In the genomic region with DNA sequence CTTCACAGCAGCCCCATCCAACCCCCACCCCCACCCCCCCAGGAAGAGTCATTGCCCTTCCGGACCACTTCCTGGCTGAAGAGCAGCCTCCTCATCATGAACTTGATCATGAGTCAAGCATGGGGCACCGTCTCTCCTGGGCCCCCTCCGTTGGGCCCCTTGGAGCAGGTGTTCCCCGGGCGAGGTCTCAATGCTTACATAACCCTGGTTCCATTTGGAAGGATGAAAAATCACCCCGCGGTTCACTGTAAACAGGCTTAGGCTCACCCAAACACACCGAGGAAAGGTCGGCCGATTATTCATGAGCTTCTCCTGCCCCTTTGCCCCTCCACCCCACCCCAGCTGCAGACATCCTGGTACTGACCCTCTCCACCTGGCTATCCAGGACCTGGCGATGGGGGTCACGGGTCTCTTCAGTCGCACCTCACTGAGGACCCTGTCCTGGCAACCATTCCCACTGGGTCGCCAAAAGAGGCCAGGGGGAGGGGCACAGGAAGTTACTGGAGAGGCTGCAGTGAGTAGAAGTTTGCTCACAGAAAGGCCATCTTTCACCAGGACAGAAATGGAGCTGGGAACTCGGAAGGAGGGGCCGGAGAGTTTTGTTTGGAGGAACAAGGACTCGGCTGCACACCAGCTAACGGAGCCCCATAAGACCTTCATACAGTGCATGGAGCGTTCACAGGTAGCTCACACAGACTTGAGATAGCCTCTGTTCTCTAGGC, we compare ENCODE assay signal across 25 mouse cellular contexts. TPM values are rescaled to one million over a fixed set of nuclear protein-coding genes. Genes with fewer than 3 reads are reported as not detected.
A peak's percentile ranks its signal among the peaks of the same experiment; 100 is the strongest.
DNase-seq lines count a peak whose midpoint lies in the region; ATAC-seq and TF ChIP-seq lines count a peak whose summit lies in the region.
"Had no signal": no experiment of that assay in that cellular context is flagged by ENCODE, and none has a peak within 500 bp of the region (broad histone marks: within the 10 kb centered on the region; RNA-seq: fewer than 3 reads in every experiment).

No protein-coding gene starts in this region.

- peaks cover 5% of the 10 kb centered on the region; the same call in 1 of the 2 replicates for H3K27me3 ChIP-seq in embryonic facial prominence, embryonic 15.5 days
- H3K27me3 ChIP-seq in embryonic facial prominence, embryonic 10.5 days (replicated peaks; ENCODE audit: low read depth, poor library complexity, severe bottlenecking), result peaks cover 37% of the 10 kb centered on the region
- no peaks in the 10 kb centered on the region for H3K27me3 ChIP-seq in lung, embryonic 14.5 days (ENCODE audit: insufficient read depth, low read length)
- peaks cover 17% of the 10 kb centered on the region for H3K27me3 ChIP-seq in kidney, embryonic 16.5 days (ENCODE audit: insufficient read depth, low read length)
- H3K27me3 ChIP-seq in stomach, embryonic 16.5 days (ENCODE audit: control insufficient read depth, insufficient read depth, low read length), result no peaks in the 10 kb centered on the region

- peak; percentile 30; the same call in 1 of the 2 replicates for ATAC-seq in embryonic facial prominence, embryonic 15.5 days (ENCODE audit: insufficient number of reproducible peaks, low FRiP score, low TSS enrichment, low read depth)
- peak; percentile 41; the same call in 1 of the 2 replicates for ATAC-seq in lung, embryonic 14.5 days (ENCODE audit: insufficient read depth)
- no peak for ATAC-seq in kidney, embryonic 16.5 days (ENCODE audit: low FRiP score, low TSS enrichment)
- ATAC-seq in stomach, embryonic 16.5 days (ENCODE audit: insufficient read depth, low FRiP score), result peak; percentile 73
- ATAC-seq: activated CD4-positive, CD25-positive, alpha-beta regulatory T cell, adult 4 months; forebrain, embryonic 14.5 days; hindbrain, postnatal 0 days had no signal

- no peak overlapping the region for H3K4me3 ChIP-seq in embryonic facial prominence, embryonic 15.5 days (replicated peaks)
- H3K4me3 ChIP-seq in embryonic facial prominence, embryonic 10.5 days, result no peak overlapping the region
- H3K4me3 ChIP-seq in lung, embryonic 14.5 days (ENCODE audit: low read depth, low read length), result no peak overlapping the region
- no peak overlapping the region for H3K4me3 ChIP-seq in kidney, embryonic 16.5 days (ENCODE audit: low read length)
- no peak overlapping the region for H3K4me3 ChIP-seq in stomach, embryonic 16.5 days (replicated peaks; ENCODE audit: low read length)
- H3K4me3 ChIP-seq: erythroblast, embryonic 14.5 days; heart, embryonic 10.5 days; hindbrain, embryonic 10.5 days; limb, embryonic 13.5 days had no signal

- DNase-seq in embryonic facial prominence, embryonic 10.5 days (ENCODE audit: low spot score), result no peak
- peak; percentile 67 for DNase-seq in lung, embryonic 14.5 days
- no peak for DNase-seq in lung, postnatal 14 days
- no peak for DNase-seq in urinary bladder, postnatal 36 days (ENCODE audit: low spot score in 2 of 2)
- no peak for DNase-seq in ovary, postnatal 36 days (ENCODE audit: low spot score)
- DNase-seq: adrenal gland, postnatal 25 days; cerebellum, adult 11 months; cerebellum, postnatal 14 days; gastrocnemius, postnatal 25 days; lung, postnatal 4 days; retina, postnatal 1 day; right cerebral cortex, postnatal 4 days; thymus, postnatal 4 days had no signal

- H3K27ac ChIP-seq in embryonic facial prominence, embryonic 15.5 days (replicated peaks), result no peak overlapping the region
- no peak overlapping the region for H3K27ac ChIP-seq in embryonic facial prominence, embryonic 10.5 days (replicated peaks)
- no peak overlapping the region for H3K27ac ChIP-seq in lung, embryonic 14.5 days (ENCODE audit: low read depth)
- no peak overlapping the region for H3K27ac ChIP-seq in kidney, embryonic 16.5 days (ENCODE audit: low read length)
- H3K27ac ChIP-seq in stomach, embryonic 16.5 days (ENCODE audit: low read length), result peak overlapping the region; percentile 64
- H3K27ac ChIP-seq: heart, embryonic 10.5 days; hindbrain, embryonic 10.5 days; hindbrain, postnatal 0 days; limb, embryonic 13.5 days; liver, embryonic 14.5 days had no signal

- no peak for TF ChIP-seq CTCF in lung, embryonic 14.5 days (IDR thresholded peaks at IDR 0.05; ENCODE audit: low read depth)

- 58% methylated on average over 19 of the region's 19 CpGs for WGBS in embryonic facial prominence, embryonic 15.5 days
- WGBS in embryonic facial prominence, embryonic 10.5 days, result 65% methylated on average over 19 of the region's 19 CpGs
- WGBS in lung, embryonic 14.5 days, result 6% methylated on average over 19 of the region's 19 CpGs
- 21% methylated on average over 19 of the region's 19 CpGs for WGBS in kidney, embryonic 16.5 days
- WGBS in stomach, embryonic 16.5 days, result 10% methylated on average over 19 of the region's 19 CpGs

- H3K36me3 ChIP-seq in embryonic facial prominence, embryonic 15.5 days, result no peaks in the 10 kb centered on the region
- H3K36me3 ChIP-seq in embryonic facial prominence, embryonic 10.5 days (replicated peaks), result no peaks in the 10 kb centered on the region
- no peaks in the 10 kb centered on the region for H3K36me3 ChIP-seq in lung, embryonic 14.5 days (ENCODE audit: insufficient read depth)
- H3K36me3 ChIP-seq in kidney, embryonic 16.5 days (ENCODE audit: insufficient read depth, low read length), result no peaks in the 10 kb centered on the region
- H3K36me3 ChIP-seq in stomach, embryonic 16.5 days (ENCODE audit: control insufficient read depth, insufficient read depth, low read length), result no peaks in the 10 kb centered on the region
- H3K36me3 ChIP-seq: G1E; heart, embryonic 10.5 days; hindbrain, embryonic 10.5 days; limb, embryonic 13.5 days had no signal

- H3K9ac ChIP-seq in embryonic facial prominence, embryonic 15.5 days, result no peak overlapping the region
- H3K9ac ChIP-seq in lung, embryonic 14.5 days, result no peak overlapping the region
- H3K9ac ChIP-seq in kidney, embryonic 16.5 days (replicated peaks; ENCODE audit: low read length), result 0 out of 2 replicates have a peak overlapping the region, but pooled peaks have one; percentile 38
- H3K9ac ChIP-seq in stomach, embryonic 16.5 days (ENCODE audit: low read length), result peak overlapping the region; percentile 12; the same call in 1 of the 2 replicates
- H3K9ac ChIP-seq: limb, embryonic 13.5 days; liver, embryonic 14.5 days had no signal

- no peak overlapping the region for H3K4me2 ChIP-seq in embryonic facial prominence, embryonic 15.5 days (replicated peaks)
- H3K4me2 ChIP-seq in lung, embryonic 14.5 days, result peak overlapping the region; percentile 34
- peak overlapping the region; percentile 31; the same call in 1 of the 2 replicates for H3K4me2 ChIP-seq in kidney, embryonic 16.5 days (replicated peaks; ENCODE audit: low read depth, low read length)
- H3K4me2 ChIP-seq in stomach, embryonic 16.5 days (ENCODE audit: low read depth, low read length), result peak overlapping the region; percentile 44
- H3K4me2 ChIP-seq: limb, embryonic 13.5 days had no signal

- H3K4me1 ChIP-seq in embryonic facial prominence, embryonic 15.5 days, result no peaks in the 10 kb centered on the region
- H3K4me1 ChIP-seq in embryonic facial prominence, embryonic 10.5 days, result peaks cover 10% of the 10 kb centered on the region
- peaks cover 8% of the 10 kb centered on the region; the same call in 1 of the 2 replicates for H3K4me1 ChIP-seq in lung, embryonic 14.5 days (ENCODE audit: insufficient read depth)
- H3K4me1 ChIP-seq in kidney, embryonic 16.5 days (ENCODE audit: insufficient read depth, low read length), result peaks cover 11% of the 10 kb centered on the region
- peaks cover 17% of the 10 kb centered on the region for H3K4me1 ChIP-seq in stomach, embryonic 16.5 days (ENCODE audit: control insufficient read depth, insufficient read depth, low read length)
- H3K4me1 ChIP-seq: limb, embryonic 13.5 days had no signal

- no peaks in the 10 kb centered on the region for H3K9me3 ChIP-seq in embryonic facial prominence, embryonic 15.5 days (replicated peaks)
- H3K9me3 ChIP-seq in embryonic facial prominence, embryonic 10.5 days, result no peaks in the 10 kb centered on the region
- H3K9me3 ChIP-seq in lung, embryonic 14.5 days (ENCODE audit: low read depth, low read length), result no peaks in the 10 kb centered on the region
- peaks cover 5% of the 10 kb centered on the region; the same call in 1 of the 2 replicates for H3K9me3 ChIP-seq in kidney, embryonic 16.5 days (ENCODE audit: low read length)
- H3K9me3 ChIP-seq in stomach, embryonic 16.5 days (replicated peaks; ENCODE audit: control insufficient read depth, low read length), result no peaks in the 10 kb centered on the region
- H3K9me3 ChIP-seq: heart, embryonic 10.5 days; hindbrain, embryonic 10.5 days had no signal

RNA-seq across cellular contexts. Expression of a gene that starts 40.3 kb away (rescaled TPM):
- polyA plus RNA-seq in embryonic facial prominence, embryonic 15.5 days (2015; fragmentation: Nextera tagmentation; extraction: Ambion mirVana), result 9.9 and 10.1 TPM in 2 replicates
- polyA plus RNA-seq in embryonic facial prominence, embryonic 10.5 days (2016; fragmentation: Nextera tagmentation; extraction: Ambion mirVana), result 28.8 and 30.1 TPM in 2 replicates
- 167 and 180 TPM in 2 replicates for polyA plus RNA-seq in lung, embryonic 14.5 days (2014; fragmentation: Nextera tagmentation; extraction: Ambion mirVana)
- 1.5 and 4.6 TPM in 2 replicates for polyA plus RNA-seq in kidney, embryonic 16.5 days (2015; fragmentation: Nextera tagmentation; extraction: Ambion mirVana)
- 98.1 and 101 TPM in 2 replicates for polyA plus RNA-seq in stomach, embryonic 16.5 days (2015; fragmentation: Nextera tagmentation; extraction: Ambion mirVana)
- polyA plus RNA-seq: activated CD4-positive, CD25-positive, alpha-beta regulatory T cell, adult 4 months; erythroblast, embryonic 14.5 days; G1E had no signal

Comparison
In these comparisons a context has a peak if more than half of its experiments do, and no peak if none do; other contexts are left out.
1. H3K9ac ChIP-seq: peak in kidney, embryonic 16.5 days (single experiment) and stomach, embryonic 16.5 days (single experiment); none in embryonic facial prominence, embryonic 15.5 days (single experiment) and lung, embryonic 14.5 days (single experiment).